Mouse (Mus musculus) embryonic facial prominence, embryonic 14.5 days (tissue): Measurements from ENCODE around the gene Zbed5. TPM values are rescaled to one million over a fixed set of nuclear protein-coding genes. Genes with fewer than 3 reads are reported as not detected.

ENCODE experiments used
- polyA plus RNA-seq: library from polyadenylated mRNA; unstranded; fragments of >200 nt; fragmentation: Nextera tagmentation; extraction: Ambion mirVana; gene quantifications from 2 replicates; pipeline ENCODE4 v1.2.1, GENCODE M21; 2014

The Zbed5 gene
- polyA plus RNA-seq, 1 experiment from 2014 or later: 5.6 TPM

Other genes starting within 250 kb of the Zbed5 start
- 3.8 and 4.2 TPM in 2 replicates for gene Zfp11, start 225.6 kb upstream of the Zbed5 start, polyA plus RNA-seq
- not detected in 2 replicates for gene Sept14, start 187.2 kb upstream of the Zbed5 start, polyA plus RNA-seq
- 196 and 210 TPM in 2 replicates for gene Mrps17, start 180.2 kb upstream of the Zbed5 start, polyA plus RNA-seq
- 112 and 116 TPM in 2 replicates for gene Nipsnap2, start 170.7 kb upstream of the Zbed5 start, polyA plus RNA-seq
- gene Psph, start 108.3 kb upstream of the Zbed5 start, polyA plus RNA-seq: 33.1 and 33.5 TPM in 2 replicates
- 45.6 and 60.6 TPM in 2 replicates for gene Sumf2, start 48.7 kb upstream of the Zbed5 start, polyA plus RNA-seq
- gene Chchd2, start 8.3 kb upstream of the Zbed5 start, polyA plus RNA-seq: 850 and 911 TPM in 2 replicates
- 0.50 and 0.54 TPM in 2 replicates for gene Phkg1, start 2.8 kb downstream of the Zbed5 start, polyA plus RNA-seq
- gene Nupr1l, start 12.8 kb downstream of the Zbed5 start, polyA plus RNA-seq: 3.4 and 3.6 TPM in 2 replicates
- gene Vkorc1l1, start 46.2 kb downstream of the Zbed5 start, polyA plus RNA-seq: 24.8 and 25.4 TPM in 2 replicates
- gene Gusb, start 107.3 kb downstream of the Zbed5 start, polyA plus RNA-seq: 57.8 and 60.0 TPM in 2 replicates
- 32.1 and 35.7 TPM in 2 replicates for gene Asl, start 133.5 kb downstream of the Zbed5 start, polyA plus RNA-seq
- 24.9 and 25.6 TPM in 2 replicates for gene Crcp, start 133.6 kb downstream of the Zbed5 start, polyA plus RNA-seq
- 94.0 and 102 TPM in 2 replicates for gene Tpst1, start 177.6 kb downstream of the Zbed5 start, polyA plus RNA-seq
- gene Kctd7, start 249.1 kb downstream of the Zbed5 start, polyA plus RNA-seq: 5.8 and 6.5 TPM in 2 replicates